Mouse (Mus musculus) heart, adult 2 months (tissue): ENCODE results near the gene Isx.

ENCODE experiments used
- CTCF ChIP-seq: fragments of 200-600 bp; IDR thresholded peaks from 2 replicates; pipeline ENCODE4 v1.8.1; 2022; ENCODE audit warnings: antibody characterized with exemption, mild to moderate bottlenecking, moderate library complexity
- POLR2A ChIP-seq: fragments of 200-500 bp; IDR thresholded peaks from 2 replicates; pipeline ENCODE4 v1.6.1; 2011; ENCODE audit warnings: mild to moderate bottlenecking, low read depth, low read length, control low read depth; ENCODE audit not compliant: insufficient read depth

DNA sequence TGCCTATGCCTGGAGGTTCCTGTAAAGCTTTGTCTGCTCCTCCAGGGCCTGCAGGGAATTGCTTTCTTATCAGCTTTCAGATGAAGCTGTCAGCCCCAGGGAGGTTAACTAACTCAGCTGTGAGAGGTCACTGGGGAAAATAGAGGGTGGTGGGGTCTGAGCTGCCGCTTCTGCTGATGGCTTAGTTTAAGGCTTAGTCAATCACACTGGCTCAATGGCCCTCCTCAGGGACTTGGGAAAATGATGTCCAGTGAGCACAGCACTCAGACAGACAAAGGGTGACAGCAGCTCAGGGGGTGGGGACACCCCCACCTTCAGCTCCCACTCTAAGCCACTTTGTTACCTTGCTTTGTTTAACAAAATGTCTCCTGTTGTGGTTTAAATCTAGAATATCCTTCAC, 55.0 kb downstream of the Isx start:
- TF ChIP-seq CTCF (no peak), POLR2A (no peak)
